Comparison of ENCODE assay signal across 32 mouse cellular contexts in the genomic region with DNA sequence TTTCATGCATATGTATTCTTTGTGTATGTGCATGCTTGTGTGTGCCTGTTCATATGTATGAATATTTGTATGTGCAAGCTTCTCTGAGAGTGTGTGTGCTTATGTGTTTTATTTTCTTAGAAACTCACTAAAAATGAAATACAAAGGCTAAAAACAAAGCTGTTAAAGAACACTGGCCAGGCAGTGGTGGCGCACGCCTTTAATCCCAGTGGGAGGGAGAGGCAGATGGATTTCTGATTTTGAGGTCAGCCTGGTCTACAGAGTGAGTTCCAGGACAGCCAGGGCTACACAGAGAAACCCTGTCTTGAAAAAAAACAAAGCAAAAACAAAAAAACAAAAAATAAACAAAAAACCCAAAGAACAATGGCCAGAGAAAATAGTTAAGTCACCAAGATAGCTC.
"Had no signal": no experiment of that assay in that cellular context is flagged by ENCODE, and none has a peak within 500 bp of the region (broad histone marks: within the 10 kb centered on the region; RNA-seq: fewer than 3 reads in every experiment).

No protein-coding gene starts in this region.

- DNase-seq: heart, postnatal 10 days; heart, postnatal 14 days; heart, postnatal 36 days; heart, postnatal 4 days; kidney, adult 11 months; kidney, adult 18-20 months; kidney, adult 2 months; kidney, adult 8-10 months; kidney, adult 9 months; kidney, postnatal 10 days; kidney, postnatal 14 days; kidney, postnatal 25 days; kidney, postnatal 36 days; kidney, postnatal 4 days; layer of hippocampus, adult 9-11 months; layer of hippocampus, postnatal 36 days had no signal

- H3K9ac ChIP-seq: heart, embryonic 12.5 days; heart, embryonic 13.5 days; heart, embryonic 15.5 days; hindbrain, embryonic 12.5 days; hindbrain, embryonic 13.5 days; hindbrain, embryonic 14.5 days; hindbrain, embryonic 15.5 days; intestine, embryonic 15.5 days; kidney, embryonic 15.5 days had no signal

- H3K27ac ChIP-seq: heart, embryonic 13.5 days; heart, embryonic 15.5 days; hindbrain, embryonic 10.5 days; hindbrain, embryonic 12.5 days; hindbrain, embryonic 13.5 days; hindbrain, embryonic 14.5 days; hindbrain, embryonic 15.5 days; hindbrain, postnatal 0 days; intestine, embryonic 15.5 days; kidney, embryonic 15.5 days; kidney, postnatal 0 days; left cerebral cortex, adult 2 months had no signal

- H3K27me3 ChIP-seq: heart, embryonic 12.5 days; heart, embryonic 13.5 days; heart, embryonic 15.5 days; hindbrain, embryonic 12.5 days; hindbrain, embryonic 13.5 days; hindbrain, embryonic 15.5 days; intestine, embryonic 15.5 days; kidney, embryonic 15.5 days had no signal

- H3K36me3 ChIP-seq: heart, embryonic 15.5 days; hindbrain, embryonic 12.5 days; hindbrain, embryonic 15.5 days; intestine, embryonic 15.5 days; kidney, embryonic 15.5 days had no signal

- H3K4me1 ChIP-seq: heart, embryonic 15.5 days; hindbrain, embryonic 12.5 days; hindbrain, embryonic 13.5 days; hindbrain, embryonic 15.5 days; intestine, embryonic 15.5 days had no signal

- ATAC-seq: hindbrain, postnatal 0 days; inflammation-experienced regulatory T-cells, adult 6 months; intestine, embryonic 15.5 days; intestine, embryonic 16.5 days; intestine, postnatal 0 days had no signal

- H3K9me3 ChIP-seq: heart, embryonic 15.5 days; hindbrain, embryonic 12.5 days; hindbrain, embryonic 15.5 days; intestine, embryonic 15.5 days; kidney, embryonic 15.5 days had no signal

- H3K4me3 ChIP-seq: heart, embryonic 12.5 days; heart, embryonic 13.5 days; heart, embryonic 15.5 days; hindbrain, embryonic 10.5 days; hindbrain, embryonic 12.5 days; hindbrain, embryonic 13.5 days; hindbrain, embryonic 15.5 days; intestine, embryonic 15.5 days; kidney, embryonic 15.5 days; left cerebral cortex, adult 2 months had no signal

- H3K4me2 ChIP-seq: heart, embryonic 12.5 days; heart, embryonic 13.5 days; heart, embryonic 15.5 days; hindbrain, embryonic 12.5 days; hindbrain, embryonic 13.5 days; hindbrain, embryonic 14.5 days; hindbrain, embryonic 15.5 days; intestine, embryonic 15.5 days; kidney, embryonic 15.5 days had no signal
